Mouse (Mus musculus): Measurements from ENCODE around the gene S100a4. TPM values are rescaled to one million over a fixed set of nuclear protein-coding genes. Genes with fewer than 3 reads are reported as not detected.

S100a4 gene
- polyA plus RNA-seq, 1 experiment: 15.5 TPM

- Histone ChIP-seq H3K36me3 (ENCODE audit: control insufficient read depth, insufficient read depth, low read length, poor library complexity, severe bottlenecking) (no peaks in the 10 kb centered on the region), H3K9ac (ENCODE audit: low read depth, poor library complexity, severe bottlenecking) (peak overlapping the region; percentile 11; the same call in 1 of the 2 replicates), H3K27ac (ENCODE audit: insufficient read depth, low read length) (no peak overlapping the region), H3K27me3 (ENCODE audit: control insufficient read depth, insufficient read depth, low read length, poor library complexity, severe bottlenecking) (no peaks in the 10 kb centered on the region), H3K4me1 (ENCODE audit: control insufficient read depth, insufficient read depth, low read length) (peaks cover 2% of the 10 kb centered on the region), H3K9me3 (replicated peaks; ENCODE audit: control insufficient read depth, insufficient read depth, low read length, poor library complexity, severe bottlenecking) (no peaks in the 10 kb centered on the region), H3K4me3 (ENCODE audit: low read depth, low read length) (peak overlapping the region; percentile 54)
- no peak for TF ChIP-seq CTCF (IDR thresholded peaks at IDR 0.05; ENCODE audit: low read depth, low read length)
- TF ChIP-seq EP300 (IDR thresholded peaks at IDR 0.05; ENCODE audit: insufficient read depth, low read depth, low read length): no peak
- TF ChIP-seq POLR2A (IDR thresholded peaks at IDR 0.05; ENCODE audit: insufficient read depth, low read length): no peak
Observed at GRCm38 (mm10) chr3:90613461-90614147, 10.0 kb downstream of the S100a4 start.

DNA sequence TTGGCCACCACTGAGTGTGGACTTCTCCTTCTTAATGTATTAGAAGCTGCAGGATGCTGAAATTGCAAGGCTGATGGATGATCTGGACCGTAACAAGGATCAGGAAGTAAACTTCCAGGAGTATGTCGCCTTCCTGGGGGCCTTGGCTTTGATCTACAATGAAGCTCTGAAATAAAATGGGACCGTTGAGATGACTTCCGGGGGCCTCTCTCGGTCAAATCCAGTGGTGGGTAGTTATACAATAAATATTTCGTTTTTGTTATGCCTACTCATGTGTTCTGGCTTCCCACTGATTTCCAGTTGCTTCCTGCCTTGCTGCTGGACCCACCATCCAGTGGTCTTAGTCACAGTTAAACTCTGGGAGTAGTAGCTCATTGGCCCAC, 10.6 kb downstream of the S100a4 start:
- H3K4me3 ChIP-seq (ENCODE audit: low read depth, low read length): no peak overlapping the region
- H3K27ac ChIP-seq (ENCODE audit: insufficient read depth, low read length): no peak overlapping the region
- no peak overlapping the region for H3K9ac ChIP-seq (ENCODE audit: low read depth, poor library complexity, severe bottlenecking)
- H3K9me3 ChIP-seq (replicated peaks; ENCODE audit: control insufficient read depth, insufficient read depth, low read length, poor library complexity, severe bottlenecking): no peaks in the 10 kb centered on the region
- H3K36me3 ChIP-seq (ENCODE audit: control insufficient read depth, insufficient read depth, low read length, poor library complexity, severe bottlenecking): no peaks in the 10 kb centered on the region
- H3K4me1 ChIP-seq (ENCODE audit: control insufficient read depth, insufficient read depth, low read length): peaks cover 2% of the 10 kb centered on the region
- H3K27me3 ChIP-seq (ENCODE audit: control insufficient read depth, insufficient read depth, low read length, poor library complexity, severe bottlenecking): no peaks in the 10 kb centered on the region
- TF ChIP-seq POLR2A (IDR thresholded peaks at IDR 0.05; ENCODE audit: insufficient read depth, low read length) (no peak), EP300 (IDR thresholded peaks at IDR 0.05; ENCODE audit: insufficient read depth, low read depth, low read length) (no peak), CTCF (IDR thresholded peaks at IDR 0.05; ENCODE audit: low read depth, low read length) (no peak)

GRCm38 (mm10) chr3:90614611-90615251, 11.2 kb downstream of the S100a4 start:
- no peaks in the 10 kb centered on the region for H3K36me3 ChIP-seq (ENCODE audit: control insufficient read depth, insufficient read depth, low read length, poor library complexity, severe bottlenecking)
- no peaks in the 10 kb centered on the region for H3K27me3 ChIP-seq (ENCODE audit: control insufficient read depth, insufficient read depth, low read length, poor library complexity, severe bottlenecking)
- no peaks in the 10 kb centered on the region for H3K9me3 ChIP-seq (replicated peaks; ENCODE audit: control insufficient read depth, insufficient read depth, low read length, poor library complexity, severe bottlenecking)
- H3K27ac ChIP-seq (ENCODE audit: insufficient read depth, low read length): no peak overlapping the region
- no peak overlapping the region for H3K4me3 ChIP-seq (ENCODE audit: low read depth, low read length)
- TF ChIP-seq POLR2A (IDR thresholded peaks at IDR 0.05; ENCODE audit: insufficient read depth, low read length): no peak
- peaks cover 2% of the 10 kb centered on the region for H3K4me1 ChIP-seq (ENCODE audit: control insufficient read depth, insufficient read depth, low read length)
- H3K9ac ChIP-seq (ENCODE audit: low read depth, poor library complexity, severe bottlenecking): no peak overlapping the region

GRCm38 (mm10) chr3:90615415-90615814, 11.8 kb downstream of the S100a4 start:
- H3K9me3 ChIP-seq (replicated peaks; ENCODE audit: control insufficient read depth, insufficient read depth, low read length, poor library complexity, severe bottlenecking): no peaks in the 10 kb centered on the region
- H3K4me1 ChIP-seq (ENCODE audit: control insufficient read depth, insufficient read depth, low read length): peaks cover 2% of the 10 kb centered on the region
- H3K36me3 ChIP-seq (ENCODE audit: control insufficient read depth, insufficient read depth, low read length, poor library complexity, severe bottlenecking): no peaks in the 10 kb centered on the region
- TF ChIP-seq EP300 (IDR thresholded peaks at IDR 0.05; ENCODE audit: insufficient read depth, low read depth, low read length) (no peak), CTCF (IDR thresholded peaks at IDR 0.05; ENCODE audit: low read depth, low read length) (peak; percentile 80)
- H3K9ac ChIP-seq (ENCODE audit: low read depth, poor library complexity, severe bottlenecking): no peak overlapping the region
- no peak overlapping the region for H3K27ac ChIP-seq (ENCODE audit: insufficient read depth, low read length)
- H3K27me3 ChIP-seq (ENCODE audit: control insufficient read depth, insufficient read depth, low read length, poor library complexity, severe bottlenecking): no peaks in the 10 kb centered on the region
- H3K4me3 ChIP-seq (ENCODE audit: low read depth, low read length): no peak overlapping the region

GRCm38 (mm10) chr3:90615911-90616310, 12.3 kb downstream of the S100a4 start:
- Histone ChIP-seq H3K27ac (ENCODE audit: insufficient read depth, low read length) (no peak overlapping the region), H3K9me3 (replicated peaks; ENCODE audit: control insufficient read depth, insufficient read depth, low read length, poor library complexity, severe bottlenecking) (no peaks in the 10 kb centered on the region), H3K4me3 (ENCODE audit: low read depth, low read length) (no peak overlapping the region), H3K27me3 (ENCODE audit: control insufficient read depth, insufficient read depth, low read length, poor library complexity, severe bottlenecking) (no peaks in the 10 kb centered on the region), H3K36me3 (ENCODE audit: control insufficient read depth, insufficient read depth, low read length, poor library complexity, severe bottlenecking) (no peaks in the 10 kb centered on the region), H3K9ac (ENCODE audit: low read depth, poor library complexity, severe bottlenecking) (no peak overlapping the region), H3K4me1 (ENCODE audit: control insufficient read depth, insufficient read depth, low read length) (peaks cover 2% of the 10 kb centered on the region)
- no peak for TF ChIP-seq EP300 (IDR thresholded peaks at IDR 0.05; ENCODE audit: insufficient read depth, low read depth, low read length)
- TF ChIP-seq CTCF (IDR thresholded peaks at IDR 0.05; ENCODE audit: low read depth, low read length): no peak
- no peak for TF ChIP-seq POLR2A (IDR thresholded peaks at IDR 0.05; ENCODE audit: insufficient read depth, low read length)

- Histone ChIP-seq H3K9ac (ENCODE audit: low read depth, poor library complexity, severe bottlenecking) (no peak overlapping the region), H3K4me1 (ENCODE audit: control insufficient read depth, insufficient read depth, low read length) (peaks cover 2% of the 10 kb centered on the region), H3K36me3 (ENCODE audit: control insufficient read depth, insufficient read depth, low read length, poor library complexity, severe bottlenecking) (no peaks in the 10 kb centered on the region), H3K27me3 (ENCODE audit: control insufficient read depth, insufficient read depth, low read length, poor library complexity, severe bottlenecking) (no peaks in the 10 kb centered on the region), H3K4me3 (ENCODE audit: low read depth, low read length) (no peak overlapping the region), H3K27ac (ENCODE audit: insufficient read depth, low read length) (no peak overlapping the region), H3K9me3 (replicated peaks; ENCODE audit: control insufficient read depth, insufficient read depth, low read length, poor library complexity, severe bottlenecking) (no peaks in the 10 kb centered on the region)
- TF ChIP-seq CTCF (IDR thresholded peaks at IDR 0.05; ENCODE audit: low read depth, low read length) (peak; percentile 39), POLR2A (IDR thresholded peaks at IDR 0.05; ENCODE audit: insufficient read depth, low read length) (no peak)
Observed at GRCm38 (mm10) chr3:90617586-90617985, 14.0 kb downstream of the S100a4 start.
